Mouse (Mus musculus) embryonic facial prominence, embryonic 11.5 days (tissue): ENCODE results near the gene Nup93. TPM values are rescaled to one million over a fixed set of nuclear protein-coding genes. Genes with fewer than 3 reads are reported as not detected.
A peak's percentile ranks its signal among the peaks of the same experiment; 100 is the strongest.

Source experiments
- ATAC-seq: fragments of 200-750 bp; cut with Nextera tagmentation; replicated peaks from 2 replicates; pipeline ENCODE4 v1.8.0; 2017; ENCODE audit warnings: low read depth; ENCODE audit not compliant: insufficient number of reproducible peaks, low FRiP score, low TSS enrichment
- DNase-seq: peaks from one replicate; pipeline ENCODE4 v3.0.0-alpha.2; 2015; ENCODE audit warnings: low spot score
- H3K27ac ChIP-seq: fragments of 300-500 bp; sonication (generic); replicated peaks from 2 replicates; pipeline ENCODE4 v1.5.1; 2014; ENCODE audit warnings: mild to moderate bottlenecking, low read depth, low read length, control low read depth
- H3K27me3 ChIP-seq: fragments of 300-500 bp; sonication (generic); 2 replicates; pipeline ENCODE4 v1.6.1; 2014; ENCODE audit warnings: mild to moderate bottlenecking, low read length, moderate library complexity, mixed read lengths; ENCODE audit not compliant: control insufficient read depth, insufficient read depth
- H3K36me3 ChIP-seq: fragments of 300-500 bp; sonication (generic); replicated peaks from 2 replicates; pipeline ENCODE4 v1.6.1; 2014; ENCODE audit warnings: low read depth, mild to moderate bottlenecking, low read length, moderate library complexity, mixed read lengths; ENCODE audit not compliant: control insufficient read depth, insufficient read depth
- H3K4me1 ChIP-seq: fragments of 300-500 bp; sonication (generic); 2 replicates; pipeline ENCODE4 v1.6.1; 2014; ENCODE audit warnings: low read length, mixed read lengths; ENCODE audit not compliant: control insufficient read depth, insufficient read depth
- H3K4me2 ChIP-seq: fragments of 300-500 bp; sonication (generic); 2 replicates; pipeline ENCODE4 v1.6.1; 2014; ENCODE audit warnings: low read depth, mild to moderate bottlenecking, control low read depth, low read length, moderate library complexity
- H3K4me3 ChIP-seq: fragments of 300-500 bp; sonication (generic); 2 replicates; pipeline ENCODE4 v1.5.1; 2014; ENCODE audit warnings: low read depth, low read length, control low read depth
- H3K9ac ChIP-seq: fragments of 300-500 bp; sonication (generic); replicated peaks from 2 replicates; pipeline ENCODE4 v1.6.1; 2014; ENCODE audit warnings: mild to moderate bottlenecking, control low read depth, low read length
- H3K9me3 ChIP-seq: fragments of 300-500 bp; sonication (generic); replicated peaks from 2 replicates; pipeline ENCODE4 v1.6.1; 2016; ENCODE audit warnings: mild to moderate bottlenecking, low read length, inconsistent platforms, mixed read lengths; ENCODE audit not compliant: control insufficient read depth
- WGBS: fragments of 180-500 bp; shearing (Covaris S2); extraction: QIAGEN DNeasy Blood & Tissue Kit; methylation state at CpG from one replicate; pipeline ENCODE4 v1.1.7; 2014; 5-methylcytosine and 5-hydroxymethylcytosine counted together
- microRNA counts: library from miRNA; unstranded; fragments of <30 nt; microRNA quantifications from one replicate; lab custom pipeline; 2016
- microRNA-seq: library from miRNA; unstranded; fragments of <30 nt; microRNA quantifications from one replicate; pipeline ENCODE4, GENCODE M21; 2016; ENCODE audit warnings: borderline number of aligned reads
- polyA plus RNA-seq: library from polyadenylated mRNA; unstranded; fragments of >200 nt; fragmentation: Nextera tagmentation; extraction: Ambion mirVana; gene quantifications from 2 replicates; pipeline ENCODE4 v1.2.1, GENCODE M21; 2014

Gene Nup93
- polyA plus RNA-seq, 1 experiment from 2014 or later, result 132 TPM

GRCm38 (mm10) chr8:94364686-94365312, 150.4 kb downstream of the Nup93 start:
- Histone ChIP-seq H3K9ac (no peak overlapping the region), H3K9me3 (no peaks in the 10 kb centered on the region), H3K27ac (no peak overlapping the region), H3K4me3 (no peak overlapping the region), H3K27me3 (no peaks in the 10 kb centered on the region), H3K4me1 (no peaks in the 10 kb centered on the region), H3K36me3 (no peaks in the 10 kb centered on the region), H3K4me2 (no peak overlapping the region)
- 89% methylated on average over 6 of the region's 6 CpGs for WGBS
- DNase-seq, result no peak
- no peak for ATAC-seq

GRCm38 (mm10) chr8:94365410-94365981, 151.1 kb downstream of the Nup93 start:
- WGBS, result 87% methylated on average over 9 of the region's 9 CpGs
- Histone ChIP-seq H3K9ac (no peak overlapping the region), H3K36me3 (no peaks in the 10 kb centered on the region), H3K27ac (no peak overlapping the region), H3K4me2 (no peak overlapping the region), H3K4me3 (no peak overlapping the region), H3K27me3 (no peaks in the 10 kb centered on the region), H3K9me3 (no peaks in the 10 kb centered on the region), H3K4me1 (no peaks in the 10 kb centered on the region)
- DNase-seq (no peak), ATAC-seq (no peak)

MicroRNAs within 50 kb of the gene (microRNA counts, 519-probe panel; counts per million panel counts)
- 3,893 counts per million, percentile 59 among the panel's probes with 10 or more counts for microRNA mmu-miR-138 (lab: Ali Mortazavi, UCI)

Small RNA genes lying within 50 kb of the gene (microRNA-seq; reads per million reads assigned to microRNA genes)
- 118 reads per million, percentile 43 among the genes with 10 or more reads in this experiment for gene Mir138-2

Other genes starting within 250 kb of the Nup93 start
- 48.2 and 49.5 TPM in 2 replicates for gene Amfr, start 201.7 kb upstream of the Nup93 start, polyA plus RNA-seq
- gene Nudt21, start 177.5 kb upstream of the Nup93 start, polyA plus RNA-seq, result 158 and 182 TPM in 2 replicates
- gene Ogfod1, start 177.4 kb upstream of the Nup93 start, polyA plus RNA-seq, result 14.8 and 19.2 TPM in 2 replicates
- gene Bbs2, start 115.6 kb upstream of the Nup93 start, polyA plus RNA-seq, result 21.0 and 22.5 TPM in 2 replicates
- not detected in 2 replicates for gene Mt4, start 77.4 kb upstream of the Nup93 start, polyA plus RNA-seq
- 5.9 and 7.0 TPM in 2 replicates for gene Mt3, start 62.0 kb upstream of the Nup93 start, polyA plus RNA-seq
- gene Mt2, start 41.9 kb upstream of the Nup93 start, polyA plus RNA-seq, result 32.1 and 33.5 TPM in 2 replicates
- gene Mt1, start 35.5 kb upstream of the Nup93 start, polyA plus RNA-seq, result 99.7 and 108 TPM in 2 replicates
- not detected in 2 replicates for gene Slc12a3, start 114.6 kb downstream of the Nup93 start, polyA plus RNA-seq
- 54.6 and 54.8 TPM in 2 replicates for gene Herpud1, start 171.9 kb downstream of the Nup93 start, polyA plus RNA-seq
- 0.08 and 0.14 TPM in 2 replicates for gene Nlrc5, start 219.8 kb downstream of the Nup93 start, polyA plus RNA-seq